Mouse (Mus musculus): ENCODE data around the gene Acsm5. TPM values are rescaled to one million over a fixed set of nuclear protein-coding genes. Genes with fewer than 3 reads are reported as not detected.

Acsm5 gene
- 1 to 10 TPM; 3.7 to 4.3 TPM for total RNA-seq (2021)
- long read RNA-seq, experiment 1, partial matches to known transcripts: 0 of 1 reads
- long read RNA-seq, experiment 1, other reads (novel, unspliced or antisense): 0 of 1 reads
- long read RNA-seq, experiment 2, partial matches to known transcripts: 0 of 2 reads
- long read RNA-seq, experiment 2, other reads (novel, unspliced or antisense): 1 of 2 reads

DNA sequence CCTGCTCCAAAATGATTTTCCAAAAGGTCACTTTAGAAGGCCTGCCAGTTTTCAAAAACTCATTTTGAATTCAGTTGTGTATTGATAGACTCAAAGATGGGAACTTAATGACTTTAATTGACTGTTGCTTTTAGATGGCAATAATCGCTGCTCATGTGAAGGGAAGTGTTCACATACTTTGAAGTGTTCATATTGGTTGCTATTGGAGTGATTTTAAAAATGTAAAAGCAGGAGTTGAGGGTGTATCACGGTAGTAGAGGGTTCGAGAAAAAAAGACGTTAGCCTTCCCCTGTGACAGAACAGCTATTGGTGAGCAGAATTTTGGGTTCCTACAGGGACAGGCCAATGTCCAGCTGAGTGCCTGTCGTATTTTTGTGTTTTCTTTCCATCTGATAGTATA is at the start of gene Acsm5:
TSS of gene Acsm5 (plus strand) at position 301 of the 400 bp plus-strand sequence.
- no peak for DNase-seq

DNA sequence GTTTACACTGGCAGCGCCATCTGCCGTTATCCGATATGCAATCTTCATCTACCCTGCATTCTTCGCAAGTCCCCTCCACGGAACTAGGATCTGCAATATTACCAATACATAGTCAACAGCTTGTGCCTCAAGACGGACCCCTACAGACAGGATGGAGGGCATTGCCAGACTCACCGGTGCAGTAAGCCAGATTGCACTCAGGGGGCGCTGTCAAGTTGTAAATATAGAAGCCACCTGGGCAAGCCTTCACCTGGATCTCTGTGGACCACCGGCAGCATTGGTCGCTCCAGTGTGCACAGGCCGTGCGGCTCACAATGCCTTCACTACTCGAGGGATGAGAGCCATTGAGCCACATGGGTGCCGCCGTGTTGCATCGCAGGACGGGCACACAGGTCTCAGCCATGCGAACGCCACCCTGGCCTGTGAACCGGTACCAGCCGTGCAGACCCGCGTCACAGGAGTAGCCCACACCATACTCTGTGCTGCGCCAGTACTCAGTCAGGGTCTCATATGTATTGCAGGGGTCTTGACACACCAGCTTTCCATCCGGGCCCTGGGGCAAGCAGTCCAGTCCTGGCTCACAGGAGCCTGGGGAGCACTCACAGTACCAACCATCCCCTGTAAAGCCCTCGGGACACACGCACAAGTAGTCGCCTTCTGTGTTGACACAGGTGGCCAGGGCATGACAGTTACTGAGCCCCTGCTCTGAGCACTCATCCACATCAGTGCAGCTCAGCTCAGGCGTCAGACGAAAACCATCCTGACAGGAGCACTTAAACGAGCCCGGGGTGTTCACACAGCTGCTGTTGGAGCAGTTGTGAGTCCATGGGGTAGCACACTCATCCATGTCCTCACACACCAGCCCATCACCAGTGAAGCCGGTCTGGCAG is 42.5 kb upstream of the Acsm5 start:
- no peak for DNase-seq

DNA sequence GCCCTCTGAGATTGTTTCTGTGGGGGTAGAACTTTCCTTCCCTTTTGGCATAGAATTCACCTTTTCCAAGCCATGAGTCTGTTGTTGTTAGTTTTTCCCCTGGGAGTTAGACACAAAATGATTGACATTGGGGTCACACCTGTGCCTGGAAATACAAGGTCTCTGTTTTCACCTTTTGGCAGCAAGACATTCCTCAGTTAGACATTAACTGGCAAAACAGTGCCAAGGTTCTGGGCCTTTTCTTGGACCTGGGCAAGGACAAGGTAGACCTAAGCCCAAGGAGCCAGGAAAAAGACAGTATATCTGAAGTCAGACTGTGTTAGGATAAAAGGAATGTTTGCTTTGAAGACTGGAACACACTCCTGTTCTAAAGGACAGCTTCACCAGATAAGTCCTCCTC is 40.0 kb upstream of the Acsm5 start, which contains the start of gene Umod:
TSS of gene Umod (minus strand) at position 27 of the 400 bp plus-strand sequence.
- DNase-seq: no peak

DNA sequence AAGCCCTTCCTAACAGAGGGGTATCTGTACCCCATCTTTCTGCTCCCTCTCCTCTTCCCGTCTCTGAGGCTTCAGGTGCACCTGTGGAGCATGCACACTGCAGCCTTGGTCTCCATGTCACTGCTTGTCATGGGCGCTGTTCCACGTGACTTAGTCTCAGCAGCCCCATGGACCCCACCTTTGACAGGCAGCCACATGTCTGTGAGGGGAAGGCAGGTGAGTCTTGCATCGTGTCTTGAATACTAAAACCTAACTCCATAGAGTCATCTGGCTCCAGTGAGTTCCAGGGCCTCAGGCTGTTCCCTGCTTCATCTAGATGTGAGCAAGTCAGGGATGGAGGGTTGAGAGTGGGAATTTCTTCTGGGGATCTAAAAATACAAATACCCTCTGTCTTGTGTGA is 35.1 kb upstream of the Acsm5 start:
- DNase-seq: no peak

DNA sequence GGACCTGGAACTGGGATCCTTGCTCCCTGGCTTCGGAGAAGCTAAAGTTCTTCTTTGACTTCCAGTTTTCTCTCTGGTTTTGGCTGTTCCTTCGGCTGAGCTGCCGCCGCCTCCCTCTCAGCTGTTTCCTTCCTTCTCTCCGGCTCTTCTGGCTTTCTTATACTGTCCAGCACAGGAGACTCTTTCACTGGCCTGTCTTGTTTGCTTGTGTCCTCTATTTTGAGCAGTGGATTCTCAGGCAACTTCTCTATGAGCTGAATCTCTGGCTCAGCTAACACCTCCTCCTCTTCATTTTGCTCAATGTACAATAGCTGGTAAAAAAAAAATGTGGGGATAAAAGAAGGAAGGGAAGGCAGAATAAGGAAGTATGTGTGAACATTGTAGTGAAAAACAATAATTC is 32.6 kb upstream of the Acsm5 start:
- DNase-seq: no peak

DNA sequence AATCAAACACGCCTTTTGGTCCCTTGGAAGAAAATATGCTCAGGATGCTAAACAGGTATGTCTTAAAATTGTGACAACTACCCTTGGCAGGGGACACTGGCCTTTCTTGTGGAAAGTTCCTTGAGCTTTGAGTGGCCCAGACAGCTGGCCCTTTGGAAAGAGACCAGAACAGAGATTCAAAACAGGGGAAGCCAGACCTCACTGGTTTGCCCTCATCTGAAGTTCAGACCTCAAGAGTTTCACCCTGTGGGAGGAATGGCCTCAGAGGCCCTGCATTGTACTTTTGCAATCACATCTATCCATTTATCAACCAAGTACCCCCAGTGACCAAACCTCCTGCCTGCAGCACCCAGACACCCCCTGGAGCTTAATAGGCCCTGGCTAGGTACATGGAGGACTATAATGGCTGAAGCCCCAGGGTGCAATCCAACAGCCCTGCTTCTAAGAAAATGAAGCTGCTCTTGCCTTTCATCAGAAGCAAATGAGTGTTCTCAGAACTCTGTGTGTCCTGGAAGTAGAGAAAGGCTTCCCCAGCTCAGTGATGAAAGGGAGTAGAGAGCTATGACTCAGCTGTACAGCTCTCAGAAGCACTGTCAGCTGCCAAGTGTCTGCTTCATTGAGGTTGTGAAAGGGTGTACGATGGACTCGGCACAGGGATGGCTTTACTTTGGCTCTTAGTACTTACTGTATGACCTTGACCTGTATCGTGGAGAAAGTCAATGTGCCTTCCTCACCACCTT is 29.1 kb upstream of the Acsm5 start:
- DNase-seq: peak; percentile 15 to 17

DNA sequence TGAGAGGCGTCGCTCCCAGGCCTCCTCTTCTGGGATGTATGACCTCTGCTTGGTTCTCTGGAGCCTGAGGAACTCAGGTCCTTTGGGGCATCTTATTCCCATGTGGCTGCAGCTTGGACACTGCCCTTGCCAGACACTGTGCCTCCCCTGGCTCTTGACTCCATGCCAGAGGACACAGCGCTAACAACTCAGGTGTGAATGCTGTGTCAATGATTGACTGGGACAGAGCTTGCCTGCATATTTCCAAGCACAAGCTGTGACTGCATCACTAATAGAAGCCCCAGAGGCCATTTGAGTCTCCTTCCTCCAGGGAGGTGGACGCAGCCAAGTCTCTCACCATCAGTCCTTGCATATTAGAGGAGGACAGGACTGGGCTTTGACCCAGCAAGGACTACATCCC is 8.1 kb upstream of the Acsm5 start:
- no peak for DNase-seq

DNA sequence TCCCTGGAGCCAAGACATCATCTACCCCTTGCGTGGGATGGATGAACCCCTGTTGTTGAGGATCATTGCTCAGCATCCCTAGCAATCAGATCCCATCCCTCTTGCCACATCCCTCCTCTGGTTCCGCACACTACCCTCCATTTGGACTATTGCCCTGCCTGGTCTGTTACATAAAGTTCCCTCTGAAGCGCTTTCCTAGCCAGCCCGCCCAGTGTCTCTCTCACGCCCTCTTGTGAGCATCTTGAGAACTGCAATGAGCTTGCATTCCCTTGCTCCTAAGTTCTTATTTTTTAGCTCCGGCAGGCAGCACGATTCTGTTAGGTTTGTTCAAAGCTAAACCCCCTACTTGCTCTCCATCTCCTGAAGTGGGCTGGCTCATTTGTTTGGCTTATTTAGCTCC is 6.2 kb upstream of the Acsm5 start:
- peak; percentile 46 to 65 for DNase-seq

DNA sequence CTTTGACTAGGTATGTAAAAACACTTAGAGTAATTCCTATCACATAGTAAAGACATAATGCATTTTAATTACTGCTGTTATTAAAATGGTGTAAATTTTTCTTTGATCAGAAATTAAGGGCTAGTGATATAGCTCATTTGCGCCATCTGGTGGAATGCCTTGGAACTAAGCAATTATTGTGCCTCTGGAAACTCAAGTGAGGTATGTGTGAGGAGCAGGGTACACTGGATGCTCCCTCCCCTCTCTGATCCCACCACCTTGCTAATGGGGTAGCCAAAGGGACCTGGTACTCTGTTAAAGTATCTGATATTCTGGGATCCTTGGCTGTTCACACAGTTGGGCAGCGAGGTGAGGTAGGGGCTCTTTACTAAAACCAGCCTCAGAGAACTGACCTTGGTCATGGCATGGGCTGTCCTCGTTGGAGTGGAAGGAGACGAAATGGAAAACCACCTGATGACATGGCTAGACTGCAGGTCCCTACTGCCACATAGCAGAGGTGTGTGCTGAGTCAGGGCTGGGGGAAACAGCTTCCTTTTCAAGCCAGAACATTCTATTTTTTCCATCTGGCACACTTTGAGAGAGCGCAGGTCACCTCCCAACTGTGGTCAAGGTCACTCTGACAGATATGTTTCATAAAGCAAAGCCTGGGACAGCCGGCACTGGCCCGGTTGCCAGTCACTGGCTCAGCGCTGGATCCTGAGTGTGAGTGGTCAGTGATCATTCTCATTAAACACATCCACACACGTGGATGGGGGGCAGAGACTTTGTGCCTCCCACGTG is 3.6 kb upstream of the Acsm5 start:
- peak; percentile 37 to 50 for DNase-seq

DNA sequence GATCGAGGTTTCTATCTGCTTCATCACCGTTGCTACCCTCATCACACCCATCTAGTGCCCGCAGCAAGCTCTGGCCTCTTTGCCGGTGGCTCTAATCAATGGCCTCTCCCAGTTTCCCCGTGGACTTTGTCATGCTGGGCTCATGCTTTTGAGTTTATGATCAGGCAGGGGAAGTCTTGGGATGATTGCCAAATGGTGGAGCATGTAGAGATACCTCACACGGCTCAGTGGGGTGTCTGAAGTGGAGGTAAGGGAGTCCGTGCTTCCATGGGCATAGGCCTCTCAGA is 3.0 kb upstream of the Acsm5 start:
- no peak for DNase-seq

DNA sequence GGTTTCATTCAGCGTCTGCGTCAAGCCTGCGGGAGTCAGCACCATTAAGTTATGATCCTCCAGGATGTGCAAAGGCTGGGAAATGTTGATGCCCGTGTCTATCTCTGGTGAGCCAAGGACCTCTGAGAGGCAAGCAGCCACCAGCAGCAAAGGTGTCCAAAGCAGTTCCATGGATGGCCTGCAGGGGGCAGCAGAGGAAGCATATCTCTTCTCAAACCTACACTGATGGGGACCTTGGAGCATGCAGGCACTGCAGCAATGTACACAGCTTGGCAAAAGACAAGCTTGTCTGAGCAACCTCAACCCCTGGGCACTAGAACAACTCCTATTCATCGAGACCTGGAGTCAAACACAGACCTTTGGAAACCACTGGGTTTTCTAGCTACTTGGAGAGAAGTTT is 391 bp downstream of the Acsm5 start:
- DNase-seq: peak; percentile 86 to 87

DNA sequence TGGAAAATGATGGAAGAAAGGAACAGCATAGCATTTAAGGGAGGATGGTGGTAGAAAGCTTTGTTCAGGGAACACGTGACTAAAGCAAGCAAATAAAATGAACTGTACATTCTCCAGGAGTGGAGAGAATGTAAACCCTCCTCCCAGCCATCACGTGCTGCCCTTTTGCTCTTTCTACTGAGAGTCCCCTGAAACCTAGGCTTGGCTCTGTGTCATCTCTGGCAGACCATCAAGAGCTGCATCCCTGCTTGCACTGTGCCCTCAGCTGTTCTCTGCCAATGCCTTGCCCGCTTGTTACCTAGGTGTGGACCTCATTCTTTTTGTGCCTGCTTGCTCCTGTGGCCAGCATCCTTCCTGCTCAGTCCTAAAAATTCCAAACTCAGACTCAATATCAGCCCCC is 2.6 kb downstream of the Acsm5 start:
- peak in 1 of 2 experiments; percentile 36 for DNase-seq

DNA sequence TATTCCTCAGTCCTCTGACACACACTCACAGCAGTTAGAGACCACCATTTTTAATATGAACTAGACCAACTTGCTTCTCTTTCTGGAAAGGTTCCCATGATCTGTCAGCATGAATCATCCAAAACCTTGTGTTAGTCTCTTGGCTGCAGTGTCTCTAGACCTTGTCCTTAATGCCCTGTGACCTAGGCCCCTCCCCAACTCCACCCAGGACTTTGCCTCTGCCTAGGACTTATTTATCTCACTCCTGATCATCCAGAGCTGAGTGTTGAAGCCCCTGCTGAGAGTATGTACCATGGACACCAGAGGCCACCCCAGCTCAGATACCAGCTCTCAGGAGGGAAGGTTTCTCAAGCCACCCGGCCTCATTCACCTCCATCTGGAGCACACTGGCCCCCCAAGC is 3.1 kb downstream of the Acsm5 start:
- peak; percentile 65 for DNase-seq

DNA sequence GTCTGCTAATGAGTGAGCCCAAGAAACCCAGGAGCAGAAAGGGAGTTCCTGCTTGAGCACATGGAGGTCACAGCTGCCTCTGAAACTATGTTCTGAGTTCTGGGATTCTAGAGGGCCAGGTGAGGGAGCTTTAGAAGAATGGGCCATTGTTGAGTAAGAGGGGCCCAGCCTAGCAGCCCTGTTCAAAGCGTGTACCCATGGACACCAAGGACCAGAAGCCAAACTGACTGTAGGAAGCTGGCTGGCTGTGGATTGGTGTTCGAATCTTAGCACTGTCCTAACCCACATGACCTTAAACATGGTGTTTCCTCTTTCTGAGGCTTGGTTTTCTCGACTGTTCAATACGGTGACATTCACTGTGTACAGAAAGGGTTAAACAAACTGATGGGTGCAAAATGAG is 4.1 kb downstream of the Acsm5 start, which contains the start of gene Pdilt:
TSS of gene Pdilt (minus strand) at position 101 of the 400 bp plus-strand sequence.
- no peak for DNase-seq

DNA sequence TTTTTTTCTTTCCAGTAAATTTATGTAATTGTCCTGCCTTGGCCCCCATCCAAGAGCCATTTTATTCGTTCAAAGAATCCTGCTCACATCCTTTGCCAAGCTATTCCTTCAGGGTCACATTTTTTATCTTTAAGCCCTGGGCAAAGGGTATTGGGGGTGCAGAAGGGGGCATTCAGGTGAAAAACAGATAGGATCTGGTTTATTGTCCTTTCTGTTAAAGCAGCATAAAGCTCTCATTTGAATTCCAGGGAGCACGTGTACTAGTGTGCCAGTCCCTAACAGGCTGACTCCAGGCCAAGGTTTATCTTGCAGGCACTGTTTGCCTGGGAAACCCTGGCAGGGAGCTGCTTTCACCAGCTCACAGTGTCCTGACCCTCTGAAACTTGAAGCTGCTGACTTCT is 6.6 kb downstream of the Acsm5 start:
- peak; percentile 58 to 73 for DNase-seq

DNA sequence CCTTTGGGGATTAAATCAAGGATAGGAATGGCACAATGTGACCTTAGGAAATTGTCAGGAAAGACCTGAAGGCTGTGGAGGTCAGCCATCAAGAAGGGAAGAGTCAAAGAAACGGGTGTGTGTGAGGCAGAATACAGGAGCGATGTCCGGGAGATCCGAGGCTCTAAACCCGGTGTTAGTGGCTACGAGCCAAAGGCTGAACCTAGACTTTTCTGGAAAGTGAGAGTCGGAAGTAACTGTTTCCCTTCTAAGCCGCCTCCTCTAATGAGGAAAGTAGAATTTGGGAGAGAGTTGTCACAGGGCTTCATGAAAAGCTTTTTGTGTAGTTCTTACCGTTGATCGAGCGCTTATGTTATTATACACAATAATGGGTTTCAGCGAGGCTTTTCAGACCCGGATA is 7.2 kb downstream of the Acsm5 start:
- DNase-seq: no peak

DNA sequence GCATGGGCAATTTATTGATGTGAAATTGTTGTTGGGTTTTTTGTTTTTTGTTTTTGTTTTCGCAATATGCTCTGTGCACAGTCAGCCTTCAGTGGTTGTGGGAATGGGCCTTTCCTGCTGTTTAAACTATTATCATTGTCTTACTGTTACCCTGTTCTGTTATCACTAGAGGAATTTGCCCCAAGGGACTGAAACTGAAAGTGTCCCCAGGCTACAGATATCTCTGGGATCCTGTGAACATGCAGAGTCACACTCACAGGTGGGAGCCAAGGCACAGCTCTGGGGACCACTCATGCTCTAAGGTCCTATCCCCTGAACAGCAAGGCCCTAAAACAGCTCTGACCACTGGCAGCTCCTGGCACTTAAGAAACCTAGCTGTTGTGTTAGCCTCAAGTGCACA is 7.9 kb downstream of the Acsm5 start:
- no peak for DNase-seq

DNA sequence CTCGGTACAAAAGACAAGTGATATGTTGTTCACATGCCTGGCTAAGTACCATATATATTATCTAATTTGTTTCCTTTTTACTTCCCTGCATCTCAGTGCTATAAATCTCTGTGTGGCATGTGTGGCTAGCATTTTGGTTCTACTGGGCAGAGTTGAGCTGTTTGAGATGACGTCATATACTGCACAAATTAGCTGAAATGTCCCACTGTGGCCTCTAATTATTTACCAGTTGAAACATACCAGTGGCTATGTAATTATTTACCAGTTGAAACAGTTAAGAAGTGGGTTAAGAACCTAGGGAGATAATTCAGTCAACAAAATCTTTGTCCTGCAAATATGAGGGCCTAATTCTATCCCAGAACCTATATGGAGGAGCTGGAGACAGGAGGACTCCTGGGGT is 8.3 kb downstream of the Acsm5 start:
- DNase-seq: no peak

DNA sequence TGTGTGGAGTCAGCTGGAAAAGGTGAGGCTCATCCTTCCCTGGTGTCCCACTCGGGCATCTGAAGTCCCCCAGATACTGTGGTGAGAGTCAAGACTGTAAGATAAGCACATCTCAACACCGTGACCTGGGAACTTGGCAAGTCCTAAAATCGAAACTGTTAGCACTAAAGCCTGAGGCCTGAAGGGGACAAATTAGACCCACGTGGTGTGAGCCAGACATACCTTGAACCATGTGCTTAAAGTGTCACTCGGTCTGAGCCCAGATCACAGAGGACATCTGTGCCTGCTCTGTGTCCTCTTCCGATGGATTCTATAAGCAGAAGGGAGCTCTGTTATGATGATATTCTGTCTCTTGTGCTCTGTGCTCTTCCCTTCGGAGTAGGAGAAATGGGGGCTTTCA is 9.4 kb downstream of the Acsm5 start:
- DNase-seq: no peak

DNA sequence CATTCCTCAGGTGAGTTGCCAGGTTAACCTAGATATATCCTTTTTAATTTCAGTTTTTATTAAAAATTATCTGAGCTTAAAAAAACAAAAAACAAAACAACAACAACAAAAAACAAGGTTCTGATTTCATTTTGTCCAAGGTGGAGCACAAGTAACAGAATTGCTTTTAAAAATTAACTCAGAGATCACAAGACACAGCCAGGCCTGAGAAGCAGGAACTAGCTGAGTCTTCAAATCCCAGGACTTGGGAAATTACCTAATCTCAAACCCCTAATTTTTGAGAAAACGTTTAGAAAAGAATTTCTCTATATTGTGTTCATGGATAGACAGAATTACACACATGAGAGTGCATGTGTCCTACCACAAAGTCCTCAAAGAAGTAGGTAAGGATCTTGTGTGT is 13.7 kb downstream of the Acsm5 start:
- no peak for DNase-seq

DNA sequence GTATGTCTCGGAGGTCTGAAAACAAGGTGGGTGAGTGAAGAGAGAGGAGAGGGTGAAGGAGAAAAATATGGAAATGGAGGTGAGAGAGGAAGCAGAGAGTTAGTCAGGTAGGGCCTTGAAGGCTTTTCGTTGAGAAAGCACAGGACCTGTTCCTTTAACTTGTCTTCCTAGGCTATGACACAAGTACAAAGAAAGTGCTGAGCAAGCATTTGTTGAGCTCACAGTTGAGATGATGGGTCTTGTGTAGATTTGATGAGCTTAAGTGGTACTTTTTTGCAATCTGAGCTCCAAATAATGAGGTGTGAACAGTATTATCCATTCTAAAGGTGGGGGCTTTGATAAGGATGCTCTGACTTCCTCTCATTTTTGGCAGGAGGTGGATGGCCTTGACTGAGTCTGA is 15.1 kb downstream of the Acsm5 start:
- no peak for DNase-seq

DNA sequence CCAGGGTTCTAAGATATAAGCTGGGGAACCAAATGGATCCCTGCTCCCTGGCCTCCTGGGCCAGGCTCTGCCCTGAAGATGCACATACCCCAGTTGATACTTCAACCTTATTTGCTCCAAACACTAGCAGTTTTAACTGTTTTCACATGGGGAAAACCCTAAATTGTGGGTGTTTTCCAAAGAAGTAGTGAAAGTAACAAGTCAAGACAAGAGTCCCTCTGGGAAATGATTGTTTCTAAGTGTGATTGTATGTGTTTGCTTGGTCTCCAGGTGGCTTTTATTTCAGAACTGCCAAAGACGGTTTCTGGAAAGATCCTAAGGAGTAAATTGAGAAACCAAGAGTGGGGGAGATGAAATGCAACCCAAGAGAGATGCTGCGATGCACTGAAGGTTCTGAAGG is 23.2 kb downstream of the Acsm5 start:
- no peak for DNase-seq
